Mouse (Mus musculus) left cerebral cortex, postnatal 36 days (tissue): ENCODE data around the gene Prop1. TPM values are rescaled to one million over a fixed set of nuclear protein-coding genes. Genes with fewer than 3 reads are reported as not detected.

Source experiments
- total RNA-seq, 2 experiments: library from RNA; stranded (reverse); gene quantifications; 2 replicates each; pipeline ENCODE4 v1.2.3; 2021

Gene Prop1
- total RNA-seq, 2 experiments from 2014 or later = not detected

Other genes starting within 250 kb of the Prop1 start
- 10 to 100 TPM; 43.2 to 45.9 TPM for gene Zfp354c, start 126.0 kb downstream of the Prop1 start, total RNA-seq
- gene Zfp879, start 112.2 kb downstream of the Prop1 start, total RNA-seq = 1 to 10 TPM; 3.4 to 3.8 TPM
- not detected for gene Grm6, start 103.1 kb downstream of the Prop1 start, total RNA-seq
- 1 to 10 TPM; 6.2 to 6.4 TPM for gene Zfp454, start 66.1 kb downstream of the Prop1 start, total RNA-seq
- 10 to 100 TPM; 23.2 to 24.0 TPM for gene Zfp2, start 37.6 kb downstream of the Prop1 start, total RNA-seq
- gene Zfp354b, start 22.1 kb downstream of the Prop1 start, total RNA-seq = 1 to 10 TPM; 5.4 to 5.9 TPM
- not detected for gene 4933414I15Rik, start 10.0 kb downstream of the Prop1 start, total RNA-seq
- not detected for gene Olfr1378, start 12.8 kb upstream of the Prop1 start, total RNA-seq
- gene Olfr1377, start 28.2 kb upstream of the Prop1 start, total RNA-seq = not detected
- gene Olfr51, start 49.8 kb upstream of the Prop1 start, total RNA-seq = not detected
- not detected for gene Olfr54, start 60.5 kb upstream of the Prop1 start, total RNA-seq
- not detected for gene Olfr1375, start 94.3 kb upstream of the Prop1 start, total RNA-seq
- gene Zfp354a, start 105.5 kb upstream of the Prop1 start, total RNA-seq = 1 to 10 TPM; 8.1 to 9.3 TPM